In the genomic region with DNA sequence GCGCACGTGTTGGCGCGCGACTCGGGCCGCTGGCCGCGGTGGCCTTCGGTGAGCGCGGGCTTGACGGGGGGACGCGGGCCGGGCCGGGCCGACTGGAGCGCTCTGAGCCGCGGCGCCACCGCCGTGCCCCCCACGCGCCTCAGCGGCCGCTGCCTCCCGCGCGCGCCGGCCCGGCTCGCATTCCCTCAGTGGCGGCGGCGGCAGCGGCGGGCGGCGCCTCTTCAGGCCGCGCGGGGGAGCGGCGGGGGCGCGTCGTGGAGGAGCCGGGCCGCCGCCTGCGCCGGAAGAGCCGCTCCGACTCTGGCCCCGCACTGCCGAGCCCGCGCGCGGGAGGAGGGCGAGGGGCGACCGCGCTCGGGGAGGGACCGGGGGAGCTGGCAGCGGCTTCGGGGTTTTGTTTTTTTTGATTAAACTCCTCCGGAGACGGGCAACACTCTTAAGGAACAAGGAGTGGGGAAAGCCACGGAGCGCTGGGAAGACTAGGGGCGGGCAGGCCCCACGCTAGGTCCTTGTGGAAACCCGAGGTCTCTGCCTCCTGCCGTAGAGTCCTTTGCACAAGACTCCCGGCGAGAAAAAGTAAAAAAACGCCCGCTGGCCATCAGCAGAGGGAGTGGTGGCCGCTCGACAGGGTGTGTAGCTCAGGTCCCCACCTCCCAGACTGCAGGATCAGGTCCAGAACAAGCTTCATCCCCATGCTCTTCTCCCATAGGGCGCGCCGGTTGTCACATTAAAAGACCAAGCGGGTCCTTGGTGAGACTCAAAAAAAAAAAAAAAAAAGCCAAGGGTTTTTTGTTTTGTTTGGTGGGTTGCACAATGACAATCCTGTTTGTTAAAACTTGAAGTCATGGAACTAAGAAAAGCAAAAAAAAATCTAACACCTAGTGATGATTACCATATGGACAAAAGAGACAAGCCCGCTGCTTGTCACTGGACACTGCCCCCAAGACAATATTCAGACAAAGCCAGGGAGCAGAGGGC, we compare ENCODE assay signal across 8 mouse cellular contexts. TPM values are rescaled to one million over a fixed set of nuclear protein-coding genes. Genes with fewer than 3 reads are reported as not detected.
DNase-seq lines count a peak whose midpoint lies in the region; ATAC-seq lines count a peak whose summit lies in the region.

A gene (minus strand): TSS at position 147 of the 978 bp plus-strand sequence.

- H3K36me3 ChIP-seq in forebrain, embryonic 16.5 days (ENCODE audit: control insufficient read depth, insufficient read depth), result 0 out of 2 replicates have a peak, but pooled peaks cover 2% of the 10 kb centered on the region
- no peaks in the 10 kb centered on the region for H3K36me3 ChIP-seq in hindbrain, embryonic 11.5 days (ENCODE audit: control insufficient read depth, insufficient read depth, low read length)
- H3K36me3 ChIP-seq in limb, embryonic 11.5 days (ENCODE audit: control insufficient read depth, insufficient read depth, low read length), result peaks cover 2% of the 10 kb centered on the region; the same call in 1 of the 2 replicates
- 0 out of 2 replicates have a peak, but pooled peaks cover 2% of the 10 kb centered on the region for H3K36me3 ChIP-seq in midbrain, embryonic 11.5 days (ENCODE audit: control insufficient read depth, insufficient read depth, low read length)
- H3K36me3 ChIP-seq in stomach, embryonic 16.5 days (ENCODE audit: control insufficient read depth, insufficient read depth, low read length), result no peaks in the 10 kb centered on the region

- peak within 1 kb of the TSS; percentile 68 for H3K4me3 ChIP-seq in forebrain, embryonic 16.5 days (replicated peaks; ENCODE audit: low read length)
- peak within 1 kb of the TSS; percentile 60 for H3K4me3 ChIP-seq in hindbrain, embryonic 11.5 days (ENCODE audit: low read depth, low read length)
- H3K4me3 ChIP-seq in limb, embryonic 11.5 days (ENCODE audit: low read depth, low read length), result peak within 1 kb of the TSS; percentile 58
- peak within 1 kb of the TSS; percentile 72 for H3K4me3 ChIP-seq in midbrain, embryonic 11.5 days (ENCODE audit: low read depth, low read length)
- H3K4me3 ChIP-seq in stomach, embryonic 16.5 days (replicated peaks; ENCODE audit: low read length), result peak within 1 kb of the TSS; percentile 70

- peak; percentile 74; the same call in 1 of the 2 replicates for ATAC-seq in cerebellum, adult (ENCODE audit: insufficient number of reproducible peaks, low FRiP score, low TSS enrichment)
- ATAC-seq in forebrain, embryonic 16.5 days, result peak; percentile 86
- peak; percentile 76 for ATAC-seq in hindbrain, embryonic 11.5 days (ENCODE audit: low FRiP score)
- ATAC-seq in limb, embryonic 11.5 days (ENCODE audit: insufficient number of reproducible peaks, low FRiP score, low TSS enrichment, low read depth), result peak; percentile 74
- ATAC-seq in midbrain, embryonic 11.5 days (ENCODE audit: low FRiP score), result peak; percentile 80
- peak; percentile 88 for ATAC-seq in stomach, embryonic 16.5 days (ENCODE audit: insufficient read depth, low FRiP score)

- under 1% methylated on average over 65 of the region's 90 CpGs for WGBS in forebrain, embryonic 16.5 days
- WGBS in hindbrain, embryonic 11.5 days, result 2% methylated on average over 45 of the region's 90 CpGs
- WGBS in limb, embryonic 11.5 days, result under 1% methylated on average over 73 of the region's 90 CpGs
- under 1% methylated on average over 40 of the region's 90 CpGs for WGBS in midbrain, embryonic 11.5 days
- under 1% methylated on average over 77 of the region's 90 CpGs for WGBS in stomach, embryonic 16.5 days

- peak within 1 kb of the TSS; percentile 82 for H3K9ac ChIP-seq in forebrain, embryonic 16.5 days (replicated peaks; ENCODE audit: low read depth, low read length)
- H3K9ac ChIP-seq in hindbrain, embryonic 11.5 days (ENCODE audit: low read depth, low read length), result peak within 1 kb of the TSS; percentile 87
- peak within 1 kb of the TSS; percentile 82 for H3K9ac ChIP-seq in limb, embryonic 11.5 days (ENCODE audit: low read length)
- H3K9ac ChIP-seq in midbrain, embryonic 11.5 days (ENCODE audit: low read length), result peak within 1 kb of the TSS; percentile 84
- H3K9ac ChIP-seq in stomach, embryonic 16.5 days (ENCODE audit: low read length), result peak within 1 kb of the TSS; percentile 92

- peak within 1 kb of the TSS; percentile 57 for H3K27ac ChIP-seq in forebrain, embryonic 16.5 days (ENCODE audit: low read length)
- H3K27ac ChIP-seq in hindbrain, embryonic 11.5 days (ENCODE audit: low read depth, low read length), result peak within 1 kb of the TSS; percentile 71
- H3K27ac ChIP-seq in limb, embryonic 11.5 days (replicated peaks; ENCODE audit: low read depth, low read length), result no peak within 1 kb of the TSS
- peak within 1 kb of the TSS; percentile 27; the same call in 1 of the 2 replicates for H3K27ac ChIP-seq in midbrain, embryonic 11.5 days (ENCODE audit: low read depth, low read length)
- H3K27ac ChIP-seq in stomach, embryonic 16.5 days (ENCODE audit: low read length), result peak within 1 kb of the TSS; percentile 71

- H3K27me3 ChIP-seq in forebrain, embryonic 16.5 days (replicated peaks; ENCODE audit: control insufficient read depth, insufficient read depth, low read length), result no peaks in the 10 kb centered on the region
- no peaks in the 10 kb centered on the region for H3K27me3 ChIP-seq in hindbrain, embryonic 11.5 days (ENCODE audit: control insufficient read depth, insufficient read depth, low read length)
- no peaks in the 10 kb centered on the region for H3K27me3 ChIP-seq in limb, embryonic 11.5 days (ENCODE audit: control insufficient read depth, insufficient read depth, low read length)
- H3K27me3 ChIP-seq in midbrain, embryonic 11.5 days (ENCODE audit: control insufficient read depth, insufficient read depth, low read length), result no peaks in the 10 kb centered on the region
- H3K27me3 ChIP-seq in stomach, embryonic 16.5 days (ENCODE audit: control insufficient read depth, insufficient read depth, low read length), result no peaks in the 10 kb centered on the region

- peak within 1 kb of the TSS; percentile 93 for H3K4me2 ChIP-seq in forebrain, embryonic 16.5 days (ENCODE audit: low read length)
- H3K4me2 ChIP-seq in hindbrain, embryonic 11.5 days (replicated peaks; ENCODE audit: low read depth, low read length), result peak within 1 kb of the TSS; percentile 92
- peak within 1 kb of the TSS; percentile 94 for H3K4me2 ChIP-seq in limb, embryonic 11.5 days (ENCODE audit: low read depth, severe bottlenecking)
- peak within 1 kb of the TSS; percentile 91 for H3K4me2 ChIP-seq in midbrain, embryonic 11.5 days
- peak within 1 kb of the TSS; percentile 81 for H3K4me2 ChIP-seq in stomach, embryonic 16.5 days (ENCODE audit: low read depth, low read length)

- H3K9me3 ChIP-seq in forebrain, embryonic 16.5 days (ENCODE audit: control insufficient read depth, low read length), result no peaks in the 10 kb centered on the region
- H3K9me3 ChIP-seq in hindbrain, embryonic 11.5 days (ENCODE audit: control insufficient read depth, low read length), result no peaks in the 10 kb centered on the region
- no peaks in the 10 kb centered on the region for H3K9me3 ChIP-seq in limb, embryonic 11.5 days (ENCODE audit: control insufficient read depth, low read length)
- no peaks in the 10 kb centered on the region for H3K9me3 ChIP-seq in midbrain, embryonic 11.5 days (ENCODE audit: control insufficient read depth, low read length)
- no peaks in the 10 kb centered on the region for H3K9me3 ChIP-seq in stomach, embryonic 16.5 days (replicated peaks; ENCODE audit: control insufficient read depth, low read length)

- DNase-seq in right cerebral cortex, postnatal 14 days, result peak; percentile 51
- no peak for DNase-seq in right cerebral cortex, postnatal 36 days (ENCODE audit: low spot score in 2 of 2)
- peak; percentile 79 for DNase-seq in hindbrain, embryonic 11.5 days (ENCODE audit: low spot score)
- DNase-seq in limb, embryonic 11.5 days (ENCODE audit: low spot score), result peak; percentile 65
- DNase-seq in midbrain, embryonic 11.5 days (ENCODE audit: low spot score, missing footprints), result peak; percentile 96

- peaks cover 20% of the 10 kb centered on the region for H3K4me1 ChIP-seq in forebrain, embryonic 16.5 days (replicated peaks; ENCODE audit: control insufficient read depth, insufficient read depth, low read length)
- peaks cover 6% of the 10 kb centered on the region for H3K4me1 ChIP-seq in hindbrain, embryonic 11.5 days (replicated peaks; ENCODE audit: control insufficient read depth, insufficient read depth, low read length)
- H3K4me1 ChIP-seq in limb, embryonic 11.5 days (ENCODE audit: control insufficient read depth, insufficient read depth, low read length), result peaks cover 10% of the 10 kb centered on the region; the same call in 1 of the 2 replicates
- peaks cover 26% of the 10 kb centered on the region; the same call in 1 of the 2 replicates for H3K4me1 ChIP-seq in midbrain, embryonic 11.5 days (ENCODE audit: control insufficient read depth, insufficient read depth, low read length)
- peaks cover 15% of the 10 kb centered on the region for H3K4me1 ChIP-seq in stomach, embryonic 16.5 days (ENCODE audit: control insufficient read depth, insufficient read depth, low read length)

RNA-seq across cellular contexts. Expression of the gene that starts here (rescaled TPM):
- polyA plus RNA-seq in forebrain, embryonic 16.5 days (2015; fragmentation: Nextera tagmentation; extraction: Ambion mirVana), result 13.7 and 14.4 TPM in 2 replicates
- 5.1 and 6.0 TPM in 2 replicates for polyA plus RNA-seq in hindbrain, embryonic 11.5 days (2014; fragmentation: Nextera tagmentation; extraction: Ambion mirVana)
- 3.4 and 3.7 TPM in 2 replicates for polyA plus RNA-seq in limb, embryonic 11.5 days (2014; fragmentation: Nextera tagmentation; extraction: Ambion mirVana)
- 4.6 and 5.0 TPM in 2 replicates for polyA plus RNA-seq in midbrain, embryonic 11.5 days (2014; fragmentation: Nextera tagmentation; extraction: Ambion mirVana)
- polyA plus RNA-seq in stomach, embryonic 16.5 days (2015; fragmentation: Nextera tagmentation; extraction: Ambion mirVana), result 2.4 and 2.6 TPM in 2 replicates

Comparison
In these comparisons a context has a peak if more than half of its experiments do, and no peak if none do; other contexts are left out.
1. DNase-seq: peak in right cerebral cortex, postnatal 14 days (single experiment), hindbrain, embryonic 11.5 days (single experiment), limb, embryonic 11.5 days (single experiment) and midbrain, embryonic 11.5 days (single experiment); none in right cerebral cortex, postnatal 36 days (0 of 2).
2. Peak in every context shown above with its lines, with median percentiles within 50 percentile points of each other: ATAC-seq, H3K4me2 ChIP-seq, H3K4me3 ChIP-seq and H3K9ac ChIP-seq.